Mouse (Mus musculus): ENCODE measurements around the gene Arhgef10l. TPM values are rescaled to one million over a fixed set of nuclear protein-coding genes. Genes with fewer than 3 reads are reported as not detected.

The Arhgef10l gene
- polyA plus RNA-seq, 1 experiment: 34.6 TPM

DNA sequence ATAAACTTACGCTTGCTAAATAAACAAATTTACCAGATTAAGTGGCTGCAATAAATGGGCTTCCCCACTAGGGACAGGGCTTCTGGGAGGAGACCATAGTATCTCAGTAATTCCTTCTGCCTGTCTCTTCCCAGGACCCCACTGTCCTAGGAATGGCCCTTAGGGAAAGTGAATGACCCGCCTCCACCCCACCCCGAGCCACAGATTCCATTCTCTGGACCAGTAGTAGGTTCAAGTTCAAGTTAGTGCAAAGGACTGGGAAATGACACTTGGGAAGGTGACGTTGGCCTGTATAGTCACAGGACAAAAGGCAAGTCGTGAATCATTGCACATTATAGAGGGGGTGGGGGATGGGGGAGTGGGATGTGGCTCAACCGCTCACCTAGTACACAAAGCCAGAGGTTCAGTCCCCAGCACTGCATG lies 19.1 kb upstream of the Arhgef10l start:
- Histone ChIP-seq H3K4me3 (replicated peaks; ENCODE audit: extremely low read depth, low read depth, low read length) (no peak overlapping the region), H3K4me1 (ENCODE audit: control insufficient read depth, insufficient read depth, low read length) (no peaks in the 10 kb centered on the region)
- no peak for DNase-seq
- WGBS: 32% methylated on average over 6 of the region's 6 CpGs
- TF ChIP-seq POLR2A (IDR thresholded peaks at IDR 0.05; ENCODE audit: borderline replicate concordance, extremely low read depth, low read depth, low read length) (no peak), CTCF (IDR thresholded peaks at IDR 0.05; ENCODE audit: insufficient read depth, low read length) (no peak)

DNA sequence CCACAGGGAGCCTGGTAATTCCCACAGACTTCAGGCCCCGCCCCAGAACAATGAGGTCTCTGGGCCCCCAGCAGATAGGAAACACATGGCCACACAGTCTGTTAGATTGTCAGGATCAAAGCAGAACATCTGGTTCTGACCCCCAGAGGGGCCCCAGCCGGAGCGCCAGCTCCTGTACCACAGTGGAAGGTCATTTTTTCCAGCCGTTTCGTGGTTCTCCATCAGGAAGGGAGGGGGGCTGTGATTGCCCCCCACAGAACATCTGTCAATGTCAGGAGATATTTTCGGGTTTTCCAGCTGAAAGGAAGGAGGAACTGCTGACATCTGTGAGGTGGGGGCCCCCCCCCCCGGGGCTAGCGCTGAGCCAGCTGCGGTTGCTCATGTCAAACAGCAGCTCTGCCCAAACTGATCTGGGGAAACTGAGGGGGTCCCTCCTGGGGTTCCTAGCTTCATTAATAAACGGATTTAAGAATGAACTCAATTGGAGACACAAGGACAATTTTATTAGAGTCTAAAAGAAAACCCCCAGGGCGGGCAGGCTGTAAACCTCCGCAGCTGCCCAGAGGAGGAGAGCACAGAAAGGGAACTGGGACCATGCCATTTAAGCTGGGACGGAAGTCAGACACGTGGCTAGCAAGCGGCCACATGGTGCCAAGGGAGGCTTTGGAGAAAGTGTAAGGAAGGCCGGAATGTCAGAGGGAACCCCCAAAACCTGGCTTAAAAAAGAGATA lies 18.5 kb upstream of the Arhgef10l start:
- H3K4me3 ChIP-seq (replicated peaks; ENCODE audit: extremely low read depth, low read depth, low read length): no peak overlapping the region
- TF ChIP-seq CTCF (IDR thresholded peaks at IDR 0.05; ENCODE audit: insufficient read depth, low read length): no peak
- no peak for TF ChIP-seq POLR2A (IDR thresholded peaks at IDR 0.05; ENCODE audit: borderline replicate concordance, extremely low read depth, low read depth, low read length)
- 7% methylated on average over 16 of the region's 16 CpGs for WGBS
- peaks cover 3% of the 10 kb centered on the region; the same call in 1 of the 2 replicates for H3K4me1 ChIP-seq (ENCODE audit: control insufficient read depth, insufficient read depth, low read length)
- peak; percentile 20 for DNase-seq

DNA sequence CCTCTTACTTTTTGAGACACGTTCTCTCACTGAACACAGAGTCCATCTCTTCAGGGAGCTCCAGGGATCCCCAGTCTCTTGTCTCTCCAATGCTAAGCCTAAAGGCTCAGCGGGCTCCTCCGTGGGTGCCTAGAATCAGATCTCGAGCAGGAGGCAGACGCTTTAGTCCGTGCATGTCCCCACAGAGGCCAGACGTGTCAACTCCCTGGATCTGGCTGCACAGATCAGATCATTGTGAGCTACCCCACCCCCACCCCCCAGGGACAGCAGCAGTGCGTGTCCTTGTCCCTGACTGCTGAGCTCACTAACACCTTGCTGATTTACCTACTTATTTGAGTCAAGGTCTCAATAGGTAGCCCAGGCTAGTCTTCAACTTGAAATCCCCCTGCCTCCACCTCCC lies 17.8 kb upstream of the Arhgef10l start:
- WGBS: 49% methylated on average over 8 of the region's 8 CpGs
- Histone ChIP-seq H3K4me3 (replicated peaks; ENCODE audit: extremely low read depth, low read depth, low read length) (no peak overlapping the region), H3K4me1 (ENCODE audit: control insufficient read depth, insufficient read depth, low read length) (peaks cover 3% of the 10 kb centered on the region; the same call in 1 of the 2 replicates)
- DNase-seq: no peak
- TF ChIP-seq CTCF (IDR thresholded peaks at IDR 0.05; ENCODE audit: insufficient read depth, low read length) (no peak), POLR2A (IDR thresholded peaks at IDR 0.05; ENCODE audit: borderline replicate concordance, extremely low read depth, low read depth, low read length) (no peak)

- WGBS: 29% methylated on average over 8 of the region's 8 CpGs
- peaks cover 3% of the 10 kb centered on the region; the same call in 1 of the 2 replicates for H3K4me1 ChIP-seq (ENCODE audit: control insufficient read depth, insufficient read depth, low read length)
- TF ChIP-seq CTCF (IDR thresholded peaks at IDR 0.05; ENCODE audit: insufficient read depth, low read length): no peak
- no peak for TF ChIP-seq POLR2A (IDR thresholded peaks at IDR 0.05; ENCODE audit: borderline replicate concordance, extremely low read depth, low read depth, low read length)
- H3K4me3 ChIP-seq (replicated peaks; ENCODE audit: extremely low read depth, low read depth, low read length): no peak overlapping the region
- DNase-seq: no peak
These were observed 15.1 kb upstream of the Arhgef10l start for GRCm38 (mm10) chr4:140680731-140681397.

DNA sequence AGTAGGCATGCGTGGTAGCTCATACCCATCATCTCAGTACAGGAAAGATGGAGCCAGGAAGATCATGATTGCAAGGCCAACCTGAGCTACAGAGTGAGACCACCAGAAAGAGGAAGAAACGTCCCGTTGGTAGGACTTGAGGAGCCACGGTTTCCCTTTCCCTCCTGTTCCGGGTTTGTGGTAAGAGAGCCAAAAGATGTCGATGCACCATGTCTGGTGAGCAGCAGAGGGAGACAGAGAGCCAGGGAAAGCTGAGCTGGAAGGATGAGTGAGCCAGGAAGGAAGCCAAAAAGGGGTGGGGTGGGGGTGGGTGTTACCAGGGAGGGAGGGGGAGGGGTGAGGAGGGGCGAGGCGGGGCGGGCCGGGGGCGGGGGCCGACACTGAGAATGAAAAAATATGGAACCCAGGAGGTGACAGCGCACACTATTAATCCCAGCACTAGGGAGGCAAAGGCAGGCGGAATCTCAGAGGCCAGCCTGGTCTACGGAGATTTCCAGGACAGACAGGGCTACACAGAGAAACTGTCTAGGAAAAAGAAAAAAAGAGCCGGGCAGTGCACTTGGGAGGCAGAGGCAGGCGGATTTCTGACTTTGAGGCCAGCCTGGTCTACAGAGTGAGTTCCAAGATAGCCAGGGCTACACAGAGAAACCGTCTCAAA lies 14.0 kb upstream of the Arhgef10l start:
- H3K4me3 ChIP-seq (replicated peaks; ENCODE audit: extremely low read depth, low read depth, low read length): no peak overlapping the region
- TF ChIP-seq CTCF (IDR thresholded peaks at IDR 0.05; ENCODE audit: insufficient read depth, low read length) (peak; percentile 97), POLR2A (IDR thresholded peaks at IDR 0.05; ENCODE audit: borderline replicate concordance, extremely low read depth, low read depth, low read length) (no peak)
- DNase-seq: peak; percentile 73
- peaks cover 3% of the 10 kb centered on the region; the same call in 1 of the 2 replicates for H3K4me1 ChIP-seq (ENCODE audit: control insufficient read depth, insufficient read depth, low read length)
- WGBS: 16% methylated on average over 16 of the region's 18 CpGs

- peaks cover 3% of the 10 kb centered on the region; the same call in 1 of the 2 replicates for H3K4me1 ChIP-seq (ENCODE audit: control insufficient read depth, insufficient read depth, low read length)
- TF ChIP-seq CTCF (IDR thresholded peaks at IDR 0.05; ENCODE audit: insufficient read depth, low read length): peak; percentile 50
- TF ChIP-seq POLR2A (IDR thresholded peaks at IDR 0.05; ENCODE audit: borderline replicate concordance, extremely low read depth, low read depth, low read length): no peak
- no peak for DNase-seq
- no peak overlapping the region for H3K4me3 ChIP-seq (replicated peaks; ENCODE audit: extremely low read depth, low read depth, low read length)
- WGBS: 21% methylated on average over 5 of the region's 5 CpGs
These were observed 13.2 kb upstream of the Arhgef10l start for GRCm38 (mm10) chr4:140679038-140679437.

- H3K4me3 ChIP-seq (replicated peaks; ENCODE audit: extremely low read depth, low read depth, low read length): no peak overlapping the region
- WGBS: 30% methylated on average over 13 of the region's 13 CpGs
- peak; percentile 83 for DNase-seq
- peak; percentile 82 for TF ChIP-seq CTCF (IDR thresholded peaks at IDR 0.05; ENCODE audit: insufficient read depth, low read length)
- no peak for TF ChIP-seq POLR2A (IDR thresholded peaks at IDR 0.05; ENCODE audit: borderline replicate concordance, extremely low read depth, low read depth, low read length)
- H3K4me1 ChIP-seq (ENCODE audit: control insufficient read depth, insufficient read depth, low read length): no peaks in the 10 kb centered on the region
These were observed 8.6 kb upstream of the Arhgef10l start for GRCm38 (mm10) chr4:140674345-140674926.

- no peak for DNase-seq
- Histone ChIP-seq H3K4me3 (replicated peaks; ENCODE audit: extremely low read depth, low read depth, low read length) (no peak overlapping the region), H3K4me1 (ENCODE audit: control insufficient read depth, insufficient read depth, low read length) (no peaks in the 10 kb centered on the region)
- 56% methylated on average over 12 of the region's 12 CpGs for WGBS
- TF ChIP-seq POLR2A (IDR thresholded peaks at IDR 0.05; ENCODE audit: borderline replicate concordance, extremely low read depth, low read depth, low read length): no peak
- TF ChIP-seq CTCF (IDR thresholded peaks at IDR 0.05; ENCODE audit: insufficient read depth, low read length): no peak
These were observed 7.9 kb upstream of the Arhgef10l start for GRCm38 (mm10) chr4:140673527-140674264.

Measured in lung, adult 2 months (tissue).